Mouse (Mus musculus) spleen, postnatal 36 days (tissue): ENCODE data around the gene Tomm20.
"Not testable (repeated sequence)": the region's sequence is repeated elsewhere in the genome, so short reads cannot be mapped to it uniquely, and the experiment has no call there.

Experiments used
- DNase-seq, 2 experiments: peaks; one replicate each; pipeline ENCODE4 v3.0.0; 2022; ENCODE audit warnings: low spot score in 2 of 2, mixed read lengths in 1 of 2

The Tomm20 gene

DNA sequence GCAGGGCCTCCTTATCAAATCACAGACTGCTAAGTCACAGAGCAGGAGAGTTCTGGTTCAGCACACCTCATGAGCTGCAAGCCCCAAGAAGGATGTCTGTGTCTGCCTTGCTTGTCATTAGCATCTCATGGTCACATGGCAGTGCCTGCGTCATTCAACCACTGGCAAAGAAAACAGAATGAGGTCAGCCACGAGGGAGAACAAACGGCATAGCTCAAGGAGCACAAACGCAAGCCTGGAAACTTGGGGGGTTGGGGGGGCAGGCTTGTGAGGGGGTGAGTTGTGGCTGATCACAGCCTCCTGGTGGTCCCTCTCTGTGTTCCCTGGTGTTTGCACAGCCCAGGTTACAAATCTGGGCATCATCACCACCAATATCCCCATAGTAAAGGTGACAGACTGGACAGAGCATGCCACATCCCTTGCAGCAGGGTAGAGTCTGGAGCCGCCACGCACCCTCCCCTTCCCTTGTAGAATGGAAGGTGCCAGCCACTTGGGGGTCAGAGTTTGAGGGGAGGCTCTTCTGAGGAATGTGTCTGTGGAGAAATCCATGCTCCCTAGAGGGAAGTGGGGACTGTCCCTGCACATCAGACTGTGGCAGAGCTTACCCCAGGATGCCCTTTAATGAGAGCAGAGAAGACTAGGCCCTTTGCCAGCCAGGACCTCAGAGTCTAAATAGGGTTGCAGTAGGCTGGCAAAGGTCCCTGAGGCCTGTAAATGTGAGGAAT, 61.3 kb downstream of the Tomm20 start:
- DNase-seq: no peak

- DNase-seq: no peak
Observed at GRCm38 (mm10) chr8:126883752-126884151, 61.9 kb downstream of the Tomm20 start.

GRCm38 (mm10) chr8:126882586-126882985, 63.1 kb downstream of the Tomm20 start:
- not testable (repeated sequence) for DNase-seq

GRCm38 (mm10) chr8:126881641-126882140, 64.0 kb downstream of the Tomm20 start:
- DNase-seq: peak in 1 of 2 experiments; percentile 27
